Mouse (Mus musculus) gastrocnemius, postnatal 4 days (tissue): ENCODE data around the gene Nol6. TPM values are rescaled to one million over a fixed set of nuclear protein-coding genes. Genes with fewer than 3 reads are reported as not detected.

Experiments
- DNase-seq, 2 experiments: peaks; one replicate each; pipeline ENCODE4 v3.0.0; 2021 to 2022; ENCODE audit warnings: low spot score in 2 of 2, mixed read lengths in 2 of 2
- long read RNA-seq, 2 experiments: library from polyadenylated mRNA; stranded (forward); transcript quantifications; one replicate each; pipeline ENCODE4 v2.0.0; 2021
- total RNA-seq, 2 experiments: library from RNA; stranded (reverse); gene quantifications; 2 replicates each; pipeline ENCODE4 v1.2.3; 2021

Gene Nol6
- total RNA-seq = 10 to 100 TPM; 23.4 to 26.8 TPM
- long read RNA-seq, experiment 1, full-length matches to known transcripts = 11 of 18 reads
- long read RNA-seq, experiment 1, partial matches to known transcripts = 7 of 18 reads
- long read RNA-seq, experiment 1, other reads (novel, unspliced or antisense) = 0 of 18 reads
- long read RNA-seq, experiment 2, full-length matches to known transcripts = 25 of 37 reads
- long read RNA-seq, experiment 2, partial matches to known transcripts = 9 of 37 reads
- long read RNA-seq, experiment 2, other reads (novel, unspliced or antisense) = 3 of 37 reads

GRCm38 (mm10) chr4:41124180-41124951, at the start of gene Nol6:
Gene Nol6 (minus strand): TSS chr4:41124455.
- DNase-seq = peak; percentile 86 to 97

GRCm38 (mm10) chr4:41170970-41171369, 46.7 kb upstream of the Nol6 start:
- no peak for DNase-seq

GRCm38 (mm10) chr4:41165693-41166475, 41.6 kb upstream of the Nol6 start:
- peak; percentile 36 to 80 for DNase-seq

GRCm38 (mm10) chr4:41164974-41165373, 40.7 kb upstream of the Nol6 start:
- no peak for DNase-seq

GRCm38 (mm10) chr4:41161232-41161631, 37.0 kb upstream of the Nol6 start:
- no peak for DNase-seq

- DNase-seq = no peak
These were observed 34.0 kb upstream of the Nol6 start for GRCm38 (mm10) chr4:41158251-41158650.

GRCm38 (mm10) chr4:41156961-41157360, 32.7 kb upstream of the Nol6 start:
- no peak for DNase-seq

- DNase-seq = no peak
These were observed 28.9 kb upstream of the Nol6 start for GRCm38 (mm10) chr4:41153146-41153545.

GRCm38 (mm10) chr4:41151186-41151585, 26.9 kb upstream of the Nol6 start:
- DNase-seq = no peak

GRCm38 (mm10) chr4:41149891-41150290, 25.6 kb upstream of the Nol6 start:
- no peak for DNase-seq

- no peak for DNase-seq
These were observed 18.3 kb upstream of the Nol6 start for GRCm38 (mm10) chr4:41142601-41143000.

GRCm38 (mm10) chr4:41140174-41140875, 16.1 kb upstream of the Nol6 start:
- DNase-seq = no peak

GRCm38 (mm10) chr4:41136811-41137210, 12.6 kb upstream of the Nol6 start:
- DNase-seq = no peak

- peak in 1 of 2 experiments; percentile 27 for DNase-seq
These were observed 12.2 kb upstream of the Nol6 start for GRCm38 (mm10) chr4:41136454-41136805.

- peak; percentile 62 to 73 for DNase-seq
These were observed 11.6 kb upstream of the Nol6 start, which contains the start of gene Ube2r2 for GRCm38 (mm10) chr4:41135711-41136453. Gene Ube2r2 (plus strand): TSS chr4:41135743.

- peak; percentile 58 to 82 for DNase-seq
These were observed 10.9 kb upstream of the Nol6 start for GRCm38 (mm10) chr4:41134935-41135710.

GRCm38 (mm10) chr4:41133529-41134291, 9.5 kb upstream of the Nol6 start:
- DNase-seq = no peak

- DNase-seq = no peak
These were observed 8.2 kb upstream of the Nol6 start for GRCm38 (mm10) chr4:41132471-41132870.

GRCm38 (mm10) chr4:41129836-41130235, 5.6 kb upstream of the Nol6 start:
- no peak for DNase-seq
